Mouse (Mus musculus) hindbrain, embryonic 16.5 days (tissue): Measurements from ENCODE around the gene Gnai3. TPM values are rescaled to one million over a fixed set of nuclear protein-coding genes. Genes with fewer than 3 reads are reported as not detected.
A peak's percentile ranks its signal among the peaks of the same experiment; 100 is the strongest.

ENCODE experiments used
- ATAC-seq: fragments of 200-750 bp; cut with Nextera tagmentation; 2 replicates; pipeline ENCODE4 v1.8.0; 2017; ENCODE audit warnings: moderate TSS enrichment, moderate library complexity
- H3K27ac ChIP-seq: fragments of 300-500 bp; sonication (generic); 2 replicates; pipeline ENCODE4 v1.5.1; 2014; ENCODE audit warnings: low read depth, mild to moderate bottlenecking, control low read depth, low read length, moderate library complexity
- H3K27me3 ChIP-seq: fragments of 300-500 bp; sonication (generic); replicated peaks from 2 replicates; pipeline ENCODE4 v1.6.1; 2014; ENCODE audit warnings: low read length; ENCODE audit not compliant: control insufficient read depth, insufficient read depth
- H3K36me3 ChIP-seq: fragments of 300-500 bp; sonication (generic); 2 replicates; pipeline ENCODE4 v1.6.1; 2014; ENCODE audit warnings: mild to moderate bottlenecking, low read length, moderate library complexity, mixed read lengths; ENCODE audit not compliant: control insufficient read depth, insufficient read depth
- H3K4me1 ChIP-seq: fragments of 300-500 bp; sonication (generic); 2 replicates; pipeline ENCODE4 v1.6.1; 2014; ENCODE audit warnings: low read depth, low read length; ENCODE audit not compliant: control insufficient read depth, insufficient read depth
- H3K4me2 ChIP-seq: fragments of 300-500 bp; sonication (generic); 2 replicates; pipeline ENCODE4 v1.6.1; 2014; ENCODE audit warnings: mild to moderate bottlenecking, low read length, control low read depth, moderate library complexity
- H3K4me3 ChIP-seq: fragments of 300-500 bp; sonication (generic); 2 replicates; pipeline ENCODE4 v1.5.1; 2014; ENCODE audit warnings: mild to moderate bottlenecking, low read length, control low read depth, moderate library complexity
- H3K9ac ChIP-seq: fragments of 300-500 bp; sonication (generic); 2 replicates; pipeline ENCODE4 v1.6.1; 2014; ENCODE audit warnings: low read depth, mild to moderate bottlenecking, control low read depth, low read length, moderate library complexity
- H3K9me3 ChIP-seq: fragments of 300-500 bp; sonication (generic); 2 replicates; pipeline ENCODE4 v1.6.1; 2014; ENCODE audit warnings: mild to moderate bottlenecking, low read length, moderate library complexity; ENCODE audit not compliant: control insufficient read depth
- WGBS: fragments of 180-500 bp; shearing (Covaris S2); extraction: QIAGEN DNeasy Blood & Tissue Kit; methylation state at CpG from one replicate; pipeline ENCODE4 v1.1.7; 2014; 5-methylcytosine and 5-hydroxymethylcytosine counted together
- polyA plus RNA-seq: library from polyadenylated mRNA; unstranded; fragments of >200 nt; fragmentation: Nextera tagmentation; extraction: Ambion mirVana; gene quantifications from 2 replicates; pipeline ENCODE4 v1.2.1, GENCODE M21; 2015

Gene Gnai3
- polyA plus RNA-seq, 1 experiment from 2014 or later: 116 TPM

DNA sequence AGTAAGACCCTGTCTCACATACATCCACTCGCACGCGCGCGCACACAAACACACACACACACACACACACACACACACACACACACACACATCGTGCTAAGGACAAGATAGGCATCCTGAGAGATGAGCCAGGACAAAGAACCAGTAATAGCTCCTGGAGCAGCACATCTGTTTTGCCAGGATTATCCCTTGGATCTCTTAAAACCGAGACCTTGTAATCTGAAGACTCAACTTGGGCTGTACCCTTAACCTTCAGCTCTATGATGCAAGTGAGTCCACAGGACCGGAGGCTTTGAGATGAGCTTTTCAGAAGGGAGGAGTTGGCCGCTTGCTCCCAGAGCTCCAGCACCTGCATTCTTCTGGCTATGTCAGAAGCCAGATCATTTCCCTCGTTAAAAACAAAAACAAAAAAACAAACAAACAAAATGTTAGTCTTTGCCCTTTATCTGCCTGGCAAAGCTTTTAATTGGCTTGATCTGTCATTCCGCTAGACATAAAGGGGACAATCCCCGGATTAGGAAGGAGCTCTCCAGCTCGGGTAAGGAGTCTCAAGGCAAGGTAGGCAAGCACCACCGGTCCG, 53.3 kb downstream of the Gnai3 start, which contains the start of gene Gnat2:
TSS of gene Gnat2 (plus strand) at position 254 of the 580 bp plus-strand sequence.
- no peak within 1 kb of the TSS for H3K4me3 ChIP-seq

GRCm38 (mm10) chr3:108092030-108092429, 53.9 kb downstream of the Gnai3 start:
- Histone ChIP-seq H3K4me2 (no peak overlapping the region), H3K4me3 (no peak overlapping the region), H3K36me3 (no peaks in the 10 kb centered on the region), H3K4me1 (no peaks in the 10 kb centered on the region), H3K27ac (no peak overlapping the region), H3K9ac (no peak overlapping the region), H3K27me3 (no peaks in the 10 kb centered on the region), H3K9me3 (no peaks in the 10 kb centered on the region)
- 76% methylated on average over 6 of the region's 6 CpGs for WGBS
- ATAC-seq: no peak

More for the DNA sequence above, 53.3 kb downstream of the Gnai3 start, which contains the start of gene Gnat2:
- no peaks in the 10 kb centered on the region for H3K9me3 ChIP-seq
- H3K4me2 ChIP-seq: no peak within 1 kb of the TSS
- no peaks in the 10 kb centered on the region for H3K4me1 ChIP-seq
- no peak within 1 kb of the TSS for H3K9ac ChIP-seq
- no peaks in the 10 kb centered on the region for H3K36me3 ChIP-seq
- 82% methylated on average over 15 of the region's 15 CpGs for WGBS
- no peak for ATAC-seq
- H3K27ac ChIP-seq: no peak within 1 kb of the TSS
- H3K27me3 ChIP-seq: no peaks in the 10 kb centered on the region

- no peak overlapping the region for H3K4me2 ChIP-seq
- peaks cover 5% of the 10 kb centered on the region for H3K4me1 ChIP-seq
- no peaks in the 10 kb centered on the region for H3K9me3 ChIP-seq
- no peaks in the 10 kb centered on the region for H3K36me3 ChIP-seq
- no peak for ATAC-seq
- 83% methylated on average over 2 of the region's 2 CpGs for WGBS
- no peak overlapping the region for H3K4me3 ChIP-seq
- no peak overlapping the region for H3K27ac ChIP-seq
- no peaks in the 10 kb centered on the region for H3K27me3 ChIP-seq
- H3K9ac ChIP-seq: no peak overlapping the region
Observed at GRCm38 (mm10) chr3:108090561-108090960, 55.4 kb downstream of the Gnai3 start.

GRCm38 (mm10) chr3:108089916-108090315, 56.0 kb downstream of the Gnai3 start:
- 48% methylated on average over 2 of the region's 2 CpGs for WGBS
- Histone ChIP-seq H3K4me2 (no peak overlapping the region), H3K27ac (no peak overlapping the region), H3K4me3 (no peak overlapping the region), H3K36me3 (no peaks in the 10 kb centered on the region), H3K9ac (no peak overlapping the region), H3K27me3 (no peaks in the 10 kb centered on the region), H3K4me1 (peaks cover 5% of the 10 kb centered on the region), H3K9me3 (no peaks in the 10 kb centered on the region)
- no peak for ATAC-seq

DNA sequence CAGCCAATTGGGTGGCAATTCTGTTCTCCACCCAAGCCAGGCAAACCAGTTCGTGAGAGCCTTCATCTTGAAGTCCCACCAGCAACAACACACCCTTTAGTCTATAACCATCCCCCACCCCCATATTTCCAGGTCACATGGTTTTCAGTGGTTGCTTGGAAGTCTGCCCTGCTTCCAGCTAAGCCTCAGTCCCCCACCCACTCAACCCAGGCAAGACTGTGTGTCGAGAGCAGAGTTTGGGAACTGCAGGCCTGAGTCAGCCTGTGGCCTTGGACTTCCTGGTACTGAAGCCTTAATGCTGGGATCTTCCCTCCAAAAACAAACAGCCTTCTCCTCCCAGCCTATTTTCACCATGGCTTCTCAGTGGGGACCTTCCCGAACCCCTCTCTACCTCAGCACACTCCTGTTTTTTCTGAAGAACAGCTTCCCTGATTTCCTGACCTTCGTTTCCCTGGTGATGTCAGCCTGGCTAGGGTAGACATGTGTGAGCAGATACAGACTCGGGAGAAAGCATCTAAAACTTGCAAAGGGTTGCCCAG, 57.0 kb downstream of the Gnai3 start:
- H3K4me1 ChIP-seq: peaks cover 15% of the 10 kb centered on the region
- no peaks in the 10 kb centered on the region for H3K9me3 ChIP-seq
- H3K27me3 ChIP-seq: no peaks in the 10 kb centered on the region
- no peak for ATAC-seq
- no peak overlapping the region for H3K4me3 ChIP-seq
- no peak overlapping the region for H3K9ac ChIP-seq
- WGBS: 33% methylated on average over 5 of the region's 5 CpGs
- no peaks in the 10 kb centered on the region for H3K36me3 ChIP-seq
- no peak overlapping the region for H3K27ac ChIP-seq
- H3K4me2 ChIP-seq: no peak overlapping the region

GRCm38 (mm10) chr3:108087329-108087728, 58.6 kb downstream of the Gnai3 start:
- Histone ChIP-seq H3K9me3 (no peaks in the 10 kb centered on the region), H3K36me3 (no peaks in the 10 kb centered on the region), H3K4me2 (no peak overlapping the region), H3K4me3 (no peak overlapping the region), H3K27ac (no peak overlapping the region), H3K4me1 (peaks cover 23% of the 10 kb centered on the region), H3K27me3 (no peaks in the 10 kb centered on the region), H3K9ac (no peak overlapping the region)
- 90% methylated on average over 3 of the region's 3 CpGs for WGBS
- ATAC-seq: no peak

DNA sequence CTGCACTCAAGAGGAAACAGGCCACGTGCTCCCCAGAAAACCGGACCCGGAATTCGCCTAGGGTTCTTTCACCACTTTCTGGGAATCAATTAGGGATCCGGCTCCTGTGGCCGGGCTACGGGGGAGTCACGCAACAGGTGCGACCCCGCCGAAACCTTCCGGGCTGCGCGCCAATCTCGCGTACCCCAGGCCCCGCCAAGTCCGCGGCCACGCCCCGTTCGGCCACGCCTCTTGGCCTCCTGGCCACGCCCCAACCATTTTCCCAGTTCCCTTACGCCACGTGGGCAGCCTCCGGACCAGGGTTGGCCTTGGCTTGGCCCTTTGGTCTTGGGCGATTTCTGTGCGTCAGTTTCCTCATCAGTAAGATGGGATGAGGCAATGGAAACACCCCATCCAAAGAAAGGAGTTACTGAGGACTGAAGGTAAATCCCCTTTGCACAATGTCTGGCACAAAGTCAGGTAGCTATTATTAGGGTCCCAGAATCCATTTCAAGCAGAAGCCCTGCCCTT, 59.4 kb downstream of the Gnai3 start, which contains the start of gene Ampd2:
TSS of gene Ampd2 (minus strand) at position 182 of the 510 bp plus-strand sequence.
- H3K4me2 ChIP-seq: peak within 1 kb of the TSS; percentile 97
- ATAC-seq: no peak
- H3K4me1 ChIP-seq: peaks cover 31% of the 10 kb centered on the region
- no peaks in the 10 kb centered on the region for H3K36me3 ChIP-seq
- H3K9ac ChIP-seq: peak within 1 kb of the TSS; percentile 67
- under 1% methylated on average over 28 of the region's 29 CpGs for WGBS
- peak within 1 kb of the TSS; percentile 64 for H3K4me3 ChIP-seq
- peak within 1 kb of the TSS; percentile 85 for H3K27ac ChIP-seq
- no peaks in the 10 kb centered on the region for H3K27me3 ChIP-seq
- no peaks in the 10 kb centered on the region for H3K9me3 ChIP-seq

- peak overlapping the region; percentile 67 for H3K9ac ChIP-seq
- peak; percentile 66 for ATAC-seq
- H3K4me3 ChIP-seq: peak overlapping the region; percentile 64
- peaks cover 31% of the 10 kb centered on the region for H3K4me1 ChIP-seq
- WGBS: under 1% methylated on average over 28 of the region's 31 CpGs
- H3K36me3 ChIP-seq: no peaks in the 10 kb centered on the region
- H3K9me3 ChIP-seq: no peaks in the 10 kb centered on the region
- peak overlapping the region; percentile 97 for H3K4me2 ChIP-seq
- peak overlapping the region; percentile 85 for H3K27ac ChIP-seq
- no peaks in the 10 kb centered on the region for H3K27me3 ChIP-seq
Observed at GRCm38 (mm10) chr3:108085721-108086469, 60.1 kb downstream of the Gnai3 start.

GRCm38 (mm10) chr3:108085281-108085720, 60.6 kb downstream of the Gnai3 start:
- Histone ChIP-seq H3K36me3 (no peaks in the 10 kb centered on the region), H3K9ac (peak overlapping the region; percentile 67), H3K4me3 (peak overlapping the region; percentile 64), H3K27ac (peak overlapping the region; percentile 85), H3K4me1 (peaks cover 31% of the 10 kb centered on the region), H3K27me3 (no peaks in the 10 kb centered on the region), H3K4me2 (peak overlapping the region; percentile 97), H3K9me3 (no peaks in the 10 kb centered on the region)
- WGBS: 0% methylated on average over 14 of the region's 14 CpGs
- ATAC-seq: peak; percentile 91
